Mouse (Mus musculus): Measurements from ENCODE around the gene Ccl27a.

DNA sequence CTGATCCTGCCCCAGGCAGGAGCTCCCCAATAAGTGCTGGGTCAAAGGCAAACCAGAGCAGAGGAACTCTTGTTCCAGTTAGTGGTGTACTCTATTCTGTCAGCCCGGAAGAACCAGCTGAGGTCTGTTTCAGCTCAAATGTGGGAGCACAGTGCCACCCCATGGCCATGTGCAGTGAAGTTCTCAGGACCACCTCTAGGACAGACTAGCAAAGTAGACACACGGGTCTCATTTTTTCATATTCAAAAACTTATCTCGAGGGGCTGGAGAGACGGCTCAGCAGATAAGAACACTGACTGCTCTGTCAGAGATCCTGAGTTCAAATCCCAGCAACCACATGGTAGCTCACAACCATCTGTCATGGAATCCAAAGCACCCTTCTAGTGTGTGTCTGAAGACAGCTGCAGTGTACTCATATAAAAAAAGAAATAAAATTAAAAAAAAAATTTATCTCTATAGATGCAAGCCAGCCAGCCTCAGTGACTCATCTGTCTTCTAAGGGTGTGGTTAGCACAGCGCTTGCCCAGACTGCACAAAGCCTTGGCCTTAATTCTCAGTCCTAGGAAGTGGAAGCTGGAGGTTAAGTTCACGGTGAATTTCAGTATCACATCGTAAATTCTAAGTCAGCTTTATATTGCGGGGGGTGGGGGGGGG, 36.3 kb downstream of the Ccl27a start:
- TF ChIP-seq CTCF (IDR thresholded peaks at IDR 0.05), result peak; percentile 88
- no peak for TF ChIP-seq POLR2A (IDR thresholded peaks at IDR 0.05; ENCODE audit: insufficient read depth, low read depth, low read length)
- TF ChIP-seq EP300 (IDR thresholded peaks at IDR 0.05; ENCODE audit: insufficient read depth, low read depth, low read length), result peak; percentile 88

Data from heart, adult 2 months (tissue).